Mouse (Mus musculus) embryonic facial prominence, embryonic 11.5 days (tissue): ENCODE data around the gene Mboat7. TPM values are rescaled to one million over a fixed set of nuclear protein-coding genes. Genes with fewer than 3 reads are reported as not detected.

Experiments
- ATAC-seq: fragments of 200-750 bp; cut with Nextera tagmentation; replicated peaks from 2 replicates; pipeline ENCODE4 v1.8.0; 2017; ENCODE audit warnings: low read depth; ENCODE audit not compliant: insufficient number of reproducible peaks, low FRiP score, low TSS enrichment
- DNase-seq: peaks from one replicate; pipeline ENCODE4 v3.0.0-alpha.2; 2015; ENCODE audit warnings: low spot score
- H3K27ac ChIP-seq: fragments of 300-500 bp; sonication (generic); replicated peaks from 2 replicates; pipeline ENCODE4 v1.5.1; 2014; ENCODE audit warnings: mild to moderate bottlenecking, low read depth, low read length, control low read depth
- H3K27me3 ChIP-seq: fragments of 300-500 bp; sonication (generic); 2 replicates; pipeline ENCODE4 v1.6.1; 2014; ENCODE audit warnings: mild to moderate bottlenecking, low read length, moderate library complexity, mixed read lengths; ENCODE audit not compliant: control insufficient read depth, insufficient read depth
- H3K36me3 ChIP-seq: fragments of 300-500 bp; sonication (generic); replicated peaks from 2 replicates; pipeline ENCODE4 v1.6.1; 2014; ENCODE audit warnings: low read depth, mild to moderate bottlenecking, low read length, moderate library complexity, mixed read lengths; ENCODE audit not compliant: control insufficient read depth, insufficient read depth
- H3K4me1 ChIP-seq: fragments of 300-500 bp; sonication (generic); 2 replicates; pipeline ENCODE4 v1.6.1; 2014; ENCODE audit warnings: low read length, mixed read lengths; ENCODE audit not compliant: control insufficient read depth, insufficient read depth
- H3K4me2 ChIP-seq: fragments of 300-500 bp; sonication (generic); 2 replicates; pipeline ENCODE4 v1.6.1; 2014; ENCODE audit warnings: low read depth, mild to moderate bottlenecking, control low read depth, low read length, moderate library complexity
- H3K4me3 ChIP-seq: fragments of 300-500 bp; sonication (generic); 2 replicates; pipeline ENCODE4 v1.5.1; 2014; ENCODE audit warnings: low read depth, low read length, control low read depth
- H3K9ac ChIP-seq: fragments of 300-500 bp; sonication (generic); replicated peaks from 2 replicates; pipeline ENCODE4 v1.6.1; 2014; ENCODE audit warnings: mild to moderate bottlenecking, control low read depth, low read length
- H3K9me3 ChIP-seq: fragments of 300-500 bp; sonication (generic); replicated peaks from 2 replicates; pipeline ENCODE4 v1.6.1; 2016; ENCODE audit warnings: mild to moderate bottlenecking, low read length, inconsistent platforms, mixed read lengths; ENCODE audit not compliant: control insufficient read depth
- WGBS: fragments of 180-500 bp; shearing (Covaris S2); extraction: QIAGEN DNeasy Blood & Tissue Kit; methylation state at CpG from one replicate; pipeline ENCODE4 v1.1.7; 2014; 5-methylcytosine and 5-hydroxymethylcytosine counted together
- polyA plus RNA-seq: library from polyadenylated mRNA; unstranded; fragments of >200 nt; fragmentation: Nextera tagmentation; extraction: Ambion mirVana; gene quantifications from 2 replicates; pipeline ENCODE4 v1.2.1, GENCODE M21; 2014

Mboat7 gene
- polyA plus RNA-seq, 1 experiment from 2014 or later = 27.6 TPM

- H3K9ac ChIP-seq = no peak overlapping the region; the same call in 1 of the 2 replicates
- H3K4me2 ChIP-seq = no peak overlapping the region
- no peak overlapping the region for H3K27ac ChIP-seq
- no peak overlapping the region for H3K4me3 ChIP-seq
- H3K9me3 ChIP-seq = no peaks in the 10 kb centered on the region
- no peak for ATAC-seq
- H3K4me1 ChIP-seq = no peaks in the 10 kb centered on the region; the same call in 1 of the 2 replicates
- no peak for DNase-seq
- no peaks in the 10 kb centered on the region for H3K27me3 ChIP-seq
- H3K36me3 ChIP-seq = no peaks in the 10 kb centered on the region; the same call in 1 of the 2 replicates
- WGBS = 16% methylated on average over 14 of the region's 14 CpGs
Observed at GRCm38 (mm10) chr7:3666921-3667391, 26.4 kb downstream of the Mboat7 start.

GRCm38 (mm10) chr7:3665215-3666114 lies 27.9 kb downstream of the Mboat7 start, which contains the start of gene Leng1:
Gene Leng1, minus strand, starts transcription at chr7:3665840.
- DNase-seq (peak; percentile 97), ATAC-seq (peak; percentile 99)
- Histone ChIP-seq H3K4me1 (no peaks in the 10 kb centered on the region; the same call in 1 of the 2 replicates), H3K4me3 (peak within 1 kb of the TSS; percentile 64), H3K9ac (peak within 1 kb of the TSS; percentile 77), H3K27ac (peak within 1 kb of the TSS; percentile 63), H3K27me3 (no peaks in the 10 kb centered on the region), H3K9me3 (no peaks in the 10 kb centered on the region), H3K36me3 (peaks cover 3% of the 10 kb centered on the region; the same call in 1 of the 2 replicates), H3K4me2 (peak within 1 kb of the TSS; percentile 65)
- WGBS = 4% methylated on average over 44 of the region's 45 CpGs

- peak; percentile 31 for DNase-seq
- H3K9ac ChIP-seq = peak overlapping the region; percentile 77
Observed at GRCm38 (mm10) chr7:3664524-3665214, 28.7 kb downstream of the Mboat7 start.

GRCm38 (mm10) chr7:3658578-3658977 lies 34.7 kb downstream of the Mboat7 start:
- H3K9me3 ChIP-seq = no peaks in the 10 kb centered on the region
- no peak for DNase-seq
- H3K36me3 ChIP-seq = peaks cover 33% of the 10 kb centered on the region
- no peak overlapping the region for H3K4me2 ChIP-seq
- H3K27me3 ChIP-seq = no peaks in the 10 kb centered on the region
- no peaks in the 10 kb centered on the region for H3K4me1 ChIP-seq
- 0 out of 2 replicates have a peak, but pooled peaks have one; percentile 14 for ATAC-seq
- no peak overlapping the region for H3K9ac ChIP-seq
- H3K27ac ChIP-seq = no peak overlapping the region
- 97% methylated on average over 13 of the region's 14 CpGs for WGBS
- no peak overlapping the region for H3K4me3 ChIP-seq

More at GRCm38 (mm10) chr7:3664524-3665214, 28.7 kb downstream of the Mboat7 start:
- H3K9me3 ChIP-seq = no peaks in the 10 kb centered on the region
- no peaks in the 10 kb centered on the region for H3K27me3 ChIP-seq
- H3K36me3 ChIP-seq = peaks cover 7% of the 10 kb centered on the region
- peak; percentile 25 for ATAC-seq
- peak overlapping the region; percentile 64 for H3K4me3 ChIP-seq
- H3K27ac ChIP-seq = peak overlapping the region; percentile 63; the same call in 1 of the 2 replicates
- 33% methylated on average over 15 of the region's 15 CpGs for WGBS
- H3K4me1 ChIP-seq = no peaks in the 10 kb centered on the region; the same call in 1 of the 2 replicates
- peak overlapping the region; percentile 65 for H3K4me2 ChIP-seq

GRCm38 (mm10) chr7:3656966-3657365 lies 36.4 kb downstream of the Mboat7 start:
- ATAC-seq (no peak), DNase-seq (no peak)
- no peaks in the 10 kb centered on the region for H3K9me3 ChIP-seq
- WGBS = 89% methylated on average over 4 of the region's 4 CpGs
- H3K36me3 ChIP-seq = peaks cover 36% of the 10 kb centered on the region
- H3K27me3 ChIP-seq = no peaks in the 10 kb centered on the region
- H3K9ac ChIP-seq = no peak overlapping the region
- no peak overlapping the region for H3K4me3 ChIP-seq
- H3K27ac ChIP-seq = no peak overlapping the region
- H3K4me1 ChIP-seq = no peaks in the 10 kb centered on the region
- no peak overlapping the region for H3K4me2 ChIP-seq

GRCm38 (mm10) chr7:3646641-3647040 lies 46.7 kb downstream of the Mboat7 start:
- Histone ChIP-seq H3K4me2 (peak overlapping the region; percentile 86), H3K4me3 (peak overlapping the region; percentile 98), H3K4me1 (peaks cover 6% of the 10 kb centered on the region; the same call in 1 of the 2 replicates), H3K27ac (no peak overlapping the region), H3K27me3 (no peaks in the 10 kb centered on the region), H3K9ac (peak overlapping the region; percentile 99), H3K9me3 (no peaks in the 10 kb centered on the region), H3K36me3 (no peaks in the 10 kb centered on the region; the same call in 1 of the 2 replicates)
- 65% methylated on average over 4 of the region's 4 CpGs for WGBS
- no peak for DNase-seq
- ATAC-seq = no peak

- Histone ChIP-seq H3K36me3 (no peaks in the 10 kb centered on the region; the same call in none of the 2 replicates), H3K4me3 (peak overlapping the region; percentile 98), H3K27ac (no peak overlapping the region), H3K4me1 (peaks cover 6% of the 10 kb centered on the region; the same call in 1 of the 2 replicates), H3K4me2 (peak overlapping the region; percentile 86), H3K9me3 (no peaks in the 10 kb centered on the region), H3K27me3 (no peaks in the 10 kb centered on the region), H3K9ac (peak overlapping the region; percentile 99)
- DNase-seq (no peak), ATAC-seq (no peak)
- WGBS = 18% methylated on average over 9 of the region's 9 CpGs
Observed at GRCm38 (mm10) chr7:3646188-3646587, 47.1 kb downstream of the Mboat7 start.
